ENCODE assay signal across 10 mouse cellular contexts in the genomic region with DNA sequence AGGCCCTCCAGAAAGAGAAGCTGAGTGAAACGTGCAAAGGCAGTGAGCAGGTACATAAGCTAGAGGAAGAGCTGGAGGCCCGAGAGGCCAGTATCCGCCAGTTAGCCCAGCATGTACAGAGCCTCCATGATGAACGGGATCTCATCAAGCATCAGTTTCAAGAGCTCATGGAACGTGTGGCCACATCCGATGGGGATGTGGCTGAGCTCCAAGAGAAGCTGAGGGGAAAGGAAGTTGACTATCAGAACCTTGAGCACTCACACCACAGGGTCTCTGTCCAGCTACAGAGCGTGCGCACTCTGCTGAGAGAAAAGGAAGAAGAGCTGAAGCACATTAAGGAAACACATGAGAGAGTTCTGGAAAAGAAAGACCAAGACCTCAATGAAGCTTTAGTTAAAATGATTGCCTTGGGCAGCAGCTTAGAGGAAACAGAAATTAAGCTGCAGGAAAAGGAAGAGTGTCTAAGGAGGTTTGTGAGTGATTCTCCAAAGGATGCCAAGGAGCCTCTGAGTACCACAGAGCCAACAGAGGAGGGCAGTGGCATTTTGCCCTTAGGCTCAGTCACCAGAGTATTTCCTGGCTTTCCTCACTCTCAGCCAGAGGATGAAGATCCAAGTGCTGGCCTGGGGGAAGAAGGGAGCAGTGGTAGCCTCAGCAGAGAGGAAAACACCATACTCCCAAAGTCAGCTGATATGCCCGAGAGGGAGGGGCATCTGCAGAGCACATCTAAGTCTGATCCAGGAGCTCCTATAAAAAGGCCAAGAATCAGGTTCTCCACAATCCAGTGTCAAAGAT. TPM values are rescaled to one million over a fixed set of nuclear protein-coding genes. Genes with fewer than 3 reads are reported as not detected.
DNase-seq lines count a peak whose midpoint lies in the region; ATAC-seq and TF ChIP-seq lines count a peak whose summit lies in the region.
"Had no signal": no experiment of that assay in that cellular context is flagged by ENCODE, and none has a peak within 500 bp of the region (broad histone marks: within the 10 kb centered on the region; RNA-seq: fewer than 3 reads in every experiment).

No protein-coding gene starts in this region.

- no peak overlapping the region for H3K4me3 ChIP-seq in heart, adult 2 months
- H3K4me3 ChIP-seq in megakaryocyte, embryonic 14.5 days (replicated peaks), result peak overlapping the region; percentile 74
- H3K4me3 ChIP-seq in neural tube, embryonic 15.5 days (replicated peaks), result no peak overlapping the region
- H3K4me3 ChIP-seq in kidney, embryonic 16.5 days (ENCODE audit: low read length), result no peak overlapping the region
- no peak overlapping the region for H3K4me3 ChIP-seq in liver, postnatal 0 days (ENCODE audit: low read depth, low read length)
- H3K4me3 ChIP-seq: kidney, embryonic 15.5 days had no signal

- no peak overlapping the region for H3K9ac ChIP-seq in heart, adult 2 months (ENCODE audit: low read depth, low read length)
- H3K9ac ChIP-seq in neural tube, embryonic 15.5 days (replicated peaks), result no peak overlapping the region
- no peak overlapping the region for H3K9ac ChIP-seq in kidney, embryonic 16.5 days (replicated peaks; ENCODE audit: low read length)
- H3K9ac ChIP-seq in liver, postnatal 0 days (replicated peaks), result no peak overlapping the region
- H3K9ac ChIP-seq: kidney, embryonic 15.5 days; lung, embryonic 14.5 days had no signal

- no peak overlapping the region for H3K4me2 ChIP-seq in neural tube, embryonic 15.5 days
- H3K4me2 ChIP-seq in kidney, embryonic 16.5 days (replicated peaks; ENCODE audit: low read depth, low read length), result no peak overlapping the region
- no peak overlapping the region for H3K4me2 ChIP-seq in liver, postnatal 0 days (ENCODE audit: low read depth, low read length)
- H3K4me2 ChIP-seq: kidney, embryonic 15.5 days; lung, embryonic 14.5 days had no signal

- no peak for ATAC-seq in megakaryocyte, adult 5-6 weeks (ENCODE audit: poor library complexity, severe bottlenecking)
- ATAC-seq in neural tube, embryonic 15.5 days (ENCODE audit: low FRiP score), result no peak
- ATAC-seq in kidney, embryonic 16.5 days (ENCODE audit: low FRiP score, low TSS enrichment), result no peak
- no peak for ATAC-seq in liver, postnatal 0 days

- H3K27ac ChIP-seq in heart, adult 2 months, result peak overlapping the region; percentile 51
- H3K27ac ChIP-seq in neural tube, embryonic 15.5 days (replicated peaks), result peak overlapping the region; percentile 54
- H3K27ac ChIP-seq in kidney, embryonic 16.5 days (ENCODE audit: low read length), result no peak overlapping the region
- H3K27ac ChIP-seq in liver, postnatal 0 days (ENCODE audit: low read depth), result no peak overlapping the region
- H3K27ac ChIP-seq: kidney, embryonic 15.5 days had no signal

- intact Hi-C loops in heart, adult 2 months (cut with DNase I), result loop anchor here (10.0 kb wide), 1 partner anchor 234 kb away; a partner anchor contains a TSS
- intact Hi-C loops in heart, postnatal 36 days (cut with DNase I), result no loop called here

- no peaks in the 10 kb centered on the region for H3K27me3 ChIP-seq in heart, adult 2 months (ENCODE audit: control insufficient read depth, insufficient read depth, low read length)
- H3K27me3 ChIP-seq in megakaryocyte, embryonic 14.5 days (replicated peaks), result no peaks in the 10 kb centered on the region
- no peaks in the 10 kb centered on the region for H3K27me3 ChIP-seq in neural tube, embryonic 15.5 days (replicated peaks)
- no peaks in the 10 kb centered on the region for H3K27me3 ChIP-seq in kidney, embryonic 16.5 days (ENCODE audit: insufficient read depth, low read length)
- H3K27me3 ChIP-seq in liver, postnatal 0 days (ENCODE audit: insufficient read depth, low read length), result no peaks in the 10 kb centered on the region
- H3K27me3 ChIP-seq: kidney, embryonic 15.5 days had no signal

- no peak for TF ChIP-seq CTCF in heart, adult 2 months (IDR thresholded peaks at IDR 0.05)
- no peak for TF ChIP-seq CTCF in liver, postnatal 0 days (IDR thresholded peaks at IDR 0.05; ENCODE audit: low read depth)

- DNase-seq in heart, adult 2 months, result no peak
- no peak for DNase-seq in heart, postnatal 36 days
- peak; percentile 62 to 66 for DNase-seq in cerebellum, postnatal 10 days
- DNase-seq in liver, postnatal 0 days, result no peak

- H3K4me1 ChIP-seq in heart, adult 2 months (ENCODE audit: control insufficient read depth, insufficient read depth, low read length), result peaks cover 16% of the 10 kb centered on the region
- peaks cover 76% of the 10 kb centered on the region for H3K4me1 ChIP-seq in megakaryocyte, embryonic 14.5 days
- peaks cover 26% of the 10 kb centered on the region for H3K4me1 ChIP-seq in neural tube, embryonic 15.5 days
- H3K4me1 ChIP-seq in kidney, embryonic 16.5 days (ENCODE audit: insufficient read depth, low read length), result no peaks in the 10 kb centered on the region
- no peaks in the 10 kb centered on the region for H3K4me1 ChIP-seq in liver, postnatal 0 days (ENCODE audit: insufficient read depth)
- H3K4me1 ChIP-seq: kidney, embryonic 15.5 days had no signal

- no peak for TF ChIP-seq EP300 in heart, adult 2 months (IDR thresholded peaks at IDR 0.05; ENCODE audit: insufficient read depth, low read depth, low read length)
- no peak for TF ChIP-seq EP300 in liver, postnatal 0 days (IDR thresholded peaks at IDR 0.05; ENCODE audit: low read depth)

- 40% methylated on average over 9 of the region's 9 CpGs for WGBS in heart, adult 2 months
- 88% methylated on average over 9 of the region's 9 CpGs for WGBS in neural tube, embryonic 15.5 days
- WGBS in kidney, embryonic 16.5 days, result 91% methylated on average over 9 of the region's 9 CpGs
- 79% methylated on average over 9 of the region's 9 CpGs for WGBS in liver, postnatal 0 days (ENCODE audit: insufficient replicate concordance)

- no peak for TF ChIP-seq POLR2A in heart, adult 2 months (IDR thresholded peaks at IDR 0.05; ENCODE audit: insufficient read depth, low read depth, low read length)

- peaks cover 16% of the 10 kb centered on the region for H3K36me3 ChIP-seq in heart, adult 2 months (ENCODE audit: control insufficient read depth, insufficient read depth, low read length)
- H3K36me3 ChIP-seq in megakaryocyte, embryonic 14.5 days (replicated peaks; ENCODE audit: low read length), result peaks cover 97% of the 10 kb centered on the region
- H3K36me3 ChIP-seq in neural tube, embryonic 15.5 days, result peaks cover 89% of the 10 kb centered on the region
- H3K36me3 ChIP-seq in kidney, embryonic 16.5 days (ENCODE audit: insufficient read depth, low read length), result peaks cover 75% of the 10 kb centered on the region
- H3K36me3 ChIP-seq in liver, postnatal 0 days (replicated peaks; ENCODE audit: insufficient read depth, low read length), result peaks cover 67% of the 10 kb centered on the region

- H3K79me2 ChIP-seq in heart, adult 2 months (replicated peaks; ENCODE audit: control insufficient read depth, insufficient read depth, low read length), result no peaks in the 10 kb centered on the region

- no peaks in the 10 kb centered on the region for H3K9me3 ChIP-seq in megakaryocyte, embryonic 14.5 days
- no peaks in the 10 kb centered on the region for H3K9me3 ChIP-seq in neural tube, embryonic 15.5 days (replicated peaks)
- H3K9me3 ChIP-seq in kidney, embryonic 16.5 days (ENCODE audit: low read length), result no peaks in the 10 kb centered on the region
- no peaks in the 10 kb centered on the region for H3K9me3 ChIP-seq in liver, postnatal 0 days (ENCODE audit: low read length)
- H3K9me3 ChIP-seq: kidney, embryonic 15.5 days had no signal

RNA-seq across cellular contexts. Expression of a gene that starts 29.1 kb away (rescaled TPM):
- total RNA-seq in heart, adult 2 months (2021), result under 1 TPM; 0.44 to 0.45 TPM
- polyA plus RNA-seq in heart, adult 2 months (2012; rRNA removed), result 1.5 and 2.2 TPM in 2 replicates
- under 1 TPM; 0.22 to 0.54 TPM for total RNA-seq in heart, postnatal 36 days (2021)
- polyA plus RNA-seq in megakaryocyte, embryonic 14.5 days (2012; ENCODE audit: insufficient read depth, low replicate concordance), result 0.43 TPM in 1 of 2 replicates, not detected in the other
- total RNA-seq in megakaryocyte, adult 5-6 weeks (2015), result not detected in 2 replicates
- not detected in 2 replicates for total RNA-seq in megakaryocyte, adult 5-6 weeks (2017)
- 17.2 and 19.6 TPM in 2 replicates for polyA plus RNA-seq in neural tube, embryonic 15.5 days (2015; fragmentation: Nextera tagmentation; extraction: Ambion mirVana)
- polyA plus RNA-seq in kidney, embryonic 16.5 days (2015; fragmentation: Nextera tagmentation; extraction: Ambion mirVana), result 5.8 and 6.6 TPM in 2 replicates
- polyA plus RNA-seq in liver, postnatal 0 days (2015; fragmentation: Nextera tagmentation; extraction: Ambion mirVana), result 1.7 and 2.0 TPM in 2 replicates

RNA-seq across cellular contexts. Expression of a gene that starts 51.4 kb away (rescaled TPM):
- 10 to 100 TPM; 36.9 to 47.0 TPM for total RNA-seq in heart, adult 2 months (2021)
- polyA plus RNA-seq in heart, adult 2 months (2012; rRNA removed), result 52.0 and 59.0 TPM in 2 replicates
- total RNA-seq in heart, postnatal 36 days (2021), result 10 to 100 TPM; 41.4 to 51.3 TPM
- polyA plus RNA-seq in megakaryocyte, embryonic 14.5 days (2012; ENCODE audit: insufficient read depth, low replicate concordance), result 12.2 and 19.0 TPM in 2 replicates
- total RNA-seq in megakaryocyte, adult 5-6 weeks (2015), result 11.3 and 11.4 TPM in 2 replicates
- 19.9 and 25.3 TPM in 2 replicates for total RNA-seq in megakaryocyte, adult 5-6 weeks (2017)
- polyA plus RNA-seq in neural tube, embryonic 15.5 days (2015; fragmentation: Nextera tagmentation; extraction: Ambion mirVana), result 41.8 TPM in 2 replicates
- polyA plus RNA-seq in kidney, embryonic 16.5 days (2015; fragmentation: Nextera tagmentation; extraction: Ambion mirVana), result 37.7 and 41.5 TPM in 2 replicates
- polyA plus RNA-seq in liver, postnatal 0 days (2015; fragmentation: Nextera tagmentation; extraction: Ambion mirVana), result 11.3 and 13.9 TPM in 2 replicates

Comparison
In these comparisons a context has a peak if more than half of its experiments do, and no peak if none do; other contexts are left out.
1. DNase-seq: peak in cerebellum, postnatal 10 days (2 of 2); none in heart, adult 2 months (0 of 2), heart, postnatal 36 days (0 of 2) and liver, postnatal 0 days (single experiment).
2. H3K27ac ChIP-seq: peak in heart, adult 2 months (single experiment) and neural tube, embryonic 15.5 days (single experiment); none in kidney, embryonic 16.5 days (single experiment) and liver, postnatal 0 days (single experiment).